Mouse (Mus musculus) ES-E14 (cell line): ENCODE results near the gene Fry. TPM values are rescaled to one million over a fixed set of nuclear protein-coding genes. Genes with fewer than 3 reads are reported as not detected.

Experiments
- DNase-seq: peaks from one replicate; pipeline ENCODE4 v3.0.0-alpha.2; 2013; ENCODE audit warnings: low read depth, low spot score
- H3K27ac ChIP-seq: 2 replicates; pipeline ENCODE4 v1.5.1; 2012; ENCODE audit warnings: low read depth, mild to moderate bottlenecking, low read length, moderate library complexity, mixed read lengths; ENCODE audit not compliant: poor library complexity, insufficient read depth, severe bottlenecking
- H3K36me3 ChIP-seq: 2 replicates; pipeline ENCODE4 v1.6.1; 2012; ENCODE audit warnings: mild to moderate bottlenecking, low read length, moderate library complexity, mixed read lengths; ENCODE audit not compliant: control insufficient read depth, poor library complexity, insufficient read depth, severe bottlenecking
- H3K4me1 ChIP-seq, 2 experiments: fragments of 150-350 bp in 1 of 2; sonication (generic) in 1 of 2; 2 replicates each; pipeline ENCODE4 v1.6.1; 2012; ENCODE audit warnings: low read length in 2 of 2, mild to moderate bottlenecking in 1 of 2, mixed read lengths in 1 of 2; ENCODE audit not compliant: control insufficient read depth in 2 of 2, insufficient read depth in 2 of 2, poor library complexity in 1 of 2
- H3K4me3 ChIP-seq, 2 experiments: fragments of 150-350 bp in 1 of 2; sonication (generic) in 1 of 2; 2 replicates each; pipeline ENCODE4 v1.5.1; 2012; ENCODE audit warnings: low read length in 2 of 2, low read depth in 1 of 2, mild to moderate bottlenecking in 1 of 2, mixed read lengths in 1 of 2; ENCODE audit not compliant: insufficient read depth in 1 of 2, poor library complexity in 1 of 2, severe bottlenecking in 1 of 2
- H3K9ac ChIP-seq: 2 replicates; pipeline ENCODE4 v1.6.1; 2012; ENCODE audit warnings: low read depth, mild to moderate bottlenecking, low read length, mixed read lengths; ENCODE audit not compliant: poor library complexity, insufficient read depth, severe bottlenecking
- H3K9me3 ChIP-seq: fragments of 150-350 bp; sonication (generic); 2 replicates; pipeline ENCODE4 v1.6.1; 2012; ENCODE audit warnings: low read depth, mild to moderate bottlenecking, low read length; ENCODE audit not compliant: control insufficient read depth, insufficient read depth
- CHD2 ChIP-seq: IDR thresholded peaks from 2 replicates; pipeline ENCODE4 v1.6.1; 2014; ENCODE audit warnings: mild to moderate bottlenecking, low read depth, low read length, inconsistent platforms
- HCFC1 ChIP-seq: IDR thresholded peaks from 2 replicates; pipeline ENCODE4 v1.6.1; 2012; ENCODE audit warnings: low read length, inconsistent platforms, borderline replicate concordance; ENCODE audit not compliant: insufficient read depth
- MAFK ChIP-seq: IDR thresholded peaks from 2 replicates; pipeline ENCODE4 v1.6.1; 2014; ENCODE audit warnings: mild to moderate bottlenecking, low read depth, low read length, inconsistent platforms; ENCODE audit not compliant: insufficient read depth
- ZC3H11A ChIP-seq: IDR thresholded peaks from 2 replicates; pipeline ENCODE4 v1.6.1; 2012; ENCODE audit warnings: low read depth, mild to moderate bottlenecking, inconsistent platforms, low read length, borderline replicate concordance
- ZNF384 ChIP-seq: IDR thresholded peaks from 2 replicates; pipeline ENCODE4 v1.6.1; 2012; ENCODE audit warnings: low read depth, low read length, inconsistent platforms
- in situ Hi-C, 2 experiments: fragments of 600-800 bp; cut with MboI; formaldehyde crosslinking; loops; one replicate each; pipeline ENCODE4 v1.15.1; 2025; ENCODE audit warnings: low sequenced_read_pairs in 2 of 2, inconsistent platforms in 1 of 2; ENCODE audit not compliant: unreplicated experiment in 2 of 2
- total RNA-seq: library from RNA; depleted of rRNA; stranded (reverse); fragments of 300-350 nt; gene quantifications from 2 replicates; pipeline ENCODE4 v1.2.3, GENCODE M21; 2012

The Fry gene
- total RNA-seq, 1 experiment: 8.4 TPM

DNA sequence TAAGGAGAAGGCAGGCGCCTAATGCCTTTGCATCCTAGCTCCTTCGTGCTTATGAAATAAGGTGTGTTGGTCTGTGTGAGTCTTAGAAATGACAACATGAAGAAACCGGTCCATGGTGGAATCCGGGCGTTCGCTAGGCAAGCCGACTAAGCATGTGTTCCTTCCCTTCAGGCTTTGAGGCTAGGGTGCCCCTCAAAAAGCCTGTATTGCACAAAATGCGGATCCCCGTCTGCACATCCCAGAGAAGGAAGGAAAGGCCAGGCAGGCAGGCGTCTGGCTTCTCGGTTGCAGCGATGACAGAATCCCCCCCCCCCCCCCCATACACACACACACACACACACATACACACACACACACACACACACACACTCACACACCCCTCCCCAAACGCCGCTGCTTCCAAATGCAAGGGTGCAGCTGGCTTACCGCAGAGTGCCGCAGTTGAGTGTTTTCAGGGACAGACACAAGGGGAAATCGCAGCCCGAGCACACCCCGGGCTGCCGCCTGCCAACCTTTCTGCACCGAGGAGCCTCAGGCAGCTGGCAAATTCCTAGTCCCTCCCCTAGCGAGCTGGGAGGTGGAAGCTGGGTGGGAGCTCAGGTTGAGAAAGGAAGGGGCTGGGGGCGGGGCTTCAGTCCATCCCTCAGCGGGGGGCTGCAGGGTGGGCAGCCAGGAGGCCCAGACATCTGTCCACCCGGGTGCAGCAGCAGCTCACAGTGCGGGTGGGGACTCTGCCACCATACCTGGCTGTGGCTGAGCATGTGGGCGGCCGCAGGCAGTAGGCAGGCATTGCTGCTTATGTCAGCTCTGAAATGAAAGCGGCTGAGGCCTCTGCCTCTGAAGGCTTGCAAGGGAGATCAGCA lies 141.0 kb downstream of the Fry start:
- TF ChIP-seq HCFC1 (no peak), MAFK (no peak), CHD2 (no peak), ZC3H11A (no peak), ZNF384 (no peak)
- no peaks in the 10 kb centered on the region for H3K36me3 ChIP-seq
- no peak overlapping the region for H3K9ac ChIP-seq
- H3K4me3 ChIP-seq: peak overlapping the region; percentile 34 to 50; a peak in 3 of 4 replicates
- H3K4me1 ChIP-seq: peaks cover 3 to 6% of the 10 kb centered on the region in 2 experiments; a peak in 2 of 4 replicates
- H3K27ac ChIP-seq: no peak overlapping the region
- no peak for DNase-seq
- in situ Hi-C loops: no loop called here
- H3K9me3 ChIP-seq: no peaks in the 10 kb centered on the region

DNA sequence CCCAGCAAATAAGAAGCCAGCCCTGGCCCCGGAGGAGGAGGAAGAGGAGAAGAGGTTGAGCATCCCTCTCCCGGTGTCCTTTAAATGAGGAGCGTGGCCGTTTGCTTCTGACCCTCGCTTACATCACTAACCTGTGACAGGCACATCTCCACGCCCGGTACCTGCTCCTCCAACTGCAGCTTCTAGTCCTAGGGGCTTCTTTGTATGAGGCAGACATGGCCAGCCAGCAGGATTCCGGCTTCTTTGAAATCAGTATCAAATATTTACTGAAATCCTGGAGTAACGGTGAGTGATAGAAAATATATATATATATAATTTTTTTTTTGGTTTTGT lies 141.6 kb downstream of the Fry start:
- in situ Hi-C loops: no loop called here
- DNase-seq: no peak
- TF ChIP-seq ZC3H11A (no peak), MAFK (no peak), HCFC1 (no peak), CHD2 (no peak)
- Histone ChIP-seq H3K27ac (no peak overlapping the region), H3K4me3 (0 out of 4 replicates have a peak overlapping the region, but pooled peaks of 1 of the 2 experiments have one; percentile 34), H3K36me3 (no peaks in the 10 kb centered on the region), H3K9me3 (no peaks in the 10 kb centered on the region), H3K9ac (no peak overlapping the region), H3K4me1 (peaks cover 3 to 6% of the 10 kb centered on the region in 2 experiments; a peak in 2 of 4 replicates)

DNA sequence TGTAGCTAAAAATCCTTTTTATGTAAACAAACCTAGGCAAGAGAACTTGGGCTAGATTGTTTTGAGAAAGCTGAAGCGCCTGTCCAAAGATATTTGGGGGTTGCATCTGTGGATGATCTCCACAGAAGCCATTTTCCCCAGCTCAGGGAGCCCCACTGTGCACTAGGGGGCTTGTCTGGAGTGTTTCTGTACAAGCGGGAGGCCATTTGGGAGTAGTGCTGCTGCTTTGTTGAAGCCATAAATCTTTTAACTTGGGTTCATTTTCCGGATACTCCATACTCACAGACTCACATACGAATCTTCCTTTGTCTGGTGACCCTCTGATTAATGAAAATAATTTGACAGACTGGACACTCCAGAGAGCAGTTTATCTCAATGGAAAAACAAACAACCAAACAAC lies 142.9 kb downstream of the Fry start:
- Histone ChIP-seq H3K9ac (no peak overlapping the region), H3K4me3 (no peak overlapping the region), H3K9me3 (no peaks in the 10 kb centered on the region), H3K4me1 (peaks cover 3 to 6% of the 10 kb centered on the region in 2 experiments; a peak in 2 of 4 replicates), H3K36me3 (no peaks in the 10 kb centered on the region), H3K27ac (no peak overlapping the region)
- no peak for DNase-seq
- TF ChIP-seq HCFC1: no peak
- no peak for TF ChIP-seq MAFK
- TF ChIP-seq ZNF384: no peak
- no peak for TF ChIP-seq CHD2
- TF ChIP-seq ZC3H11A: no peak
- in situ Hi-C loops: no loop called here

DNA sequence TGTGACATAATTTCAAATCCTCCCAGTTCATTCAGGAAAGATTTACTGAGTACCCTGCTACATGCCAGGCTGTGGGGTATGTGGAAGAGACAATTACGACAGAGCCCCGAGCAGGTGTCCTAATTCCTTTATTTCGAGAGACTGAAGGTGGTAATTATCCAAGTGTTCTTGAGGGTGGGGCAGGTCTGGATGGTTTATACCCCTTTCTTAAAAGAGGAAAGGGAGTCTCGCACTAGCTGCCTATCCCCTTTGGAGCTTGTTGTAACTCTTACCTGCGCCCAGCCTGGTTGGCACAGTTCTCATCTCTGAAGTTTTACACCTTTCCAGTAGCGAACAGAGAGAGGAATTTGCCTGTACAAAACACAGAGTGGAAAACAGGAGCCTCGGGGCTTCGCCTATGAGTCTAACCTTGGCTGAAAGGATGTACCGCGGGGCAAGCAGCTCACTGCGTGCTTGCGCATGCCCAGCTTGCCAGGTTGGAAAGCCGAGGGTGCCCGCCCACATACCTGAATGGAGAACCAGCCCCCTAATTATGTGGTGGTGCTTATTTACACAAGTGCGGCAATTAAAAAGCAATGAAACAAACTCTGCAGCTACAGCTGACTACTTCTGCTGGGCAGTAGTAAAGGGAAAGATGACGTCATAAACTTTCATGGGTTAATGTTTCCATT lies 143.7 kb downstream of the Fry start:
- H3K9ac ChIP-seq: no peak overlapping the region
- DNase-seq: no peak
- no peak overlapping the region for H3K27ac ChIP-seq
- no peaks in the 10 kb centered on the region for H3K9me3 ChIP-seq
- in situ Hi-C loops: no loop called here
- no peak for TF ChIP-seq HCFC1
- no peak for TF ChIP-seq ZNF384
- TF ChIP-seq ZC3H11A: no peak
- no peak for TF ChIP-seq CHD2
- TF ChIP-seq MAFK: no peak
- H3K4me1 ChIP-seq: peaks cover 3 to 6% of the 10 kb centered on the region in 2 experiments; a peak in 2 of 4 replicates
- no peak overlapping the region for H3K4me3 ChIP-seq
- no peaks in the 10 kb centered on the region for H3K36me3 ChIP-seq

DNA sequence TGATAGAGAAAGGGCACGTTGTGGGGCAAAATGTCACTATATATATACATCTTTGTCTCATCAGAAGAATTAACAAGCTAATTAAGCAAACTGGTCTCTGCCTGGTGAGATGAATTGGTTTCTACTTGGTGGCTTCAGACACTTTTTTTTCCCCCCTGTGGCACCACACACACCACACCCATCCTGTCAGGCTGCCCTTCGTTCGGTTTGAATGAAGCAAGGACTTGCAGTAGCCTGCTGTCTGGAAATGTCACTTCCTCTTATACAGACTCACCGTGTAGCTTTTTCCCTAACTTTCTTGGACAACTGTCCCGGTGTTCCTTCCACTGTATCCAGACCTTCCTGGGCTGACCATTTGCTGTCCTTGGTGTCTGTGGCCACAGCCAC lies 144.3 kb downstream of the Fry start:
- in situ Hi-C loops: no loop called here
- DNase-seq: no peak
- H3K9me3 ChIP-seq: no peaks in the 10 kb centered on the region
- H3K36me3 ChIP-seq: no peaks in the 10 kb centered on the region
- H3K4me1 ChIP-seq: peaks cover 3 to 6% of the 10 kb centered on the region in 2 experiments; a peak in 2 of 4 replicates
- H3K9ac ChIP-seq: no peak overlapping the region
- H3K27ac ChIP-seq: no peak overlapping the region
- H3K4me3 ChIP-seq: no peak overlapping the region
- TF ChIP-seq CHD2 (no peak), HCFC1 (no peak), MAFK (no peak), ZC3H11A (no peak), ZNF384 (no peak)
